Comparison of ENCODE assay signal across 7 mouse cellular contexts in the genomic region with DNA sequence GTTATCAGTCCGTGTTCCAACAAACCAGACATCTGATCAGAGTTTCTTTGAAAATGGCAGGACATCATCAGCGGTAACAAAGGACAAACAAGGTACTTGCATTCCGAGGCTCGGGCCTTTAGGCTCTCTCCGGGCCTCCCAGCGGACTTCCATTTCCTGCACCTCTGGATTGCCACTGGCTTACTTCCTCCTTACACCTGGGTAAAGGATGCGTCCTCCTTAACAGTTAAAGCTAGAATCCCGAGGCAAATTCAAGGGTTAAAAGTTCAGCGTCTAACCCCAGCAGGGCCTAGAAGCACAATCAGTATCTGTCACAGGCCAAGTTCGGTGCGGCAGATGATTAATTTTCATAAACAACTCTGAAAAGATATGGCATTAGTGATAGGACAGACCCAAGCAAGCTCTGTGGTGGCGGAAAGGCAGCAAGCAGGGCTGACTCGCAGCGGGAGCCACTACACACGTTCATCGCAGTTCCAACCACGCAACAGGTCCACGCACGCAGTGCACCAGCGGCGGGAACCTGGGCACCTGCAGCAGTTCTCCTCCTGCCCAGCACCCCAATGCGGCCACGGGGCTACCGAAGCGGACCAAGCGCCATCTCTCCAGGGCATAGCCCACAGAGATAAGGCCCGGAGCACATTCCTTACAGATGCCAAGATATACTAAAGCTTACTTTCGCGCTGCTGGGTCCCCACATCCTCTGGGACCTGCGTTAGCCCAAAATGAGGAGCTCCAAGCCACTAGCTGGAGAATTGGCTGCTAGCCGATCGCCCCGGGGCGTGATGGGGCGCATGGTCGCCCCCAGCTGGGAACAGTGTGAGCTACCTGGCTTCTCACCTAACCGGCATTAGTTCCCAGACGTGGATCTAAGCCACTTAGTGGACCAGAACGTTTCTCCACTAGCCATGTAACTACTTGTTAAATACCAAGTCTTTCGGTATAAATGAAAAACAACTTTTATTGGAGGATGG. TPM values are rescaled to one million over a fixed set of nuclear protein-coding genes. Genes with fewer than 3 reads are reported as not detected.
DNase-seq lines count a peak whose midpoint lies in the region; ATAC-seq lines count a peak whose summit lies in the region.

No protein-coding gene starts in this region.

- H3K9ac ChIP-seq in embryonic facial prominence, embryonic 15.5 days: peak overlapping the region; percentile 71

- DNase-seq in ES-CJ7 (ENCODE audit: low read depth, low spot score): peak; percentile 64
- DNase-seq in adrenal gland, postnatal 36 days: peak; percentile 35 to 65
- DNase-seq in heart, postnatal 4 days: peak; percentile 66
- DNase-seq in layer of hippocampus, postnatal 14 days (ENCODE audit: low spot score in 2 of 2): peak; percentile 22 to 27
- peak; percentile 37 for DNase-seq in right cerebral cortex, postnatal 4 days

- peak overlapping the region; percentile 83 for H3K4me3 ChIP-seq in embryonic facial prominence, embryonic 15.5 days (replicated peaks)
- peak overlapping the region; percentile 100 for H3K4me3 ChIP-seq in megakaryocyte, embryonic 14.5 days (replicated peaks)

- peaks cover 25% of the 10 kb centered on the region for H3K4me1 ChIP-seq in embryonic facial prominence, embryonic 15.5 days
- peaks cover 27% of the 10 kb centered on the region for H3K4me1 ChIP-seq in megakaryocyte, embryonic 14.5 days

- ATAC-seq in embryonic facial prominence, embryonic 15.5 days (ENCODE audit: insufficient number of reproducible peaks, low FRiP score, low TSS enrichment, low read depth): 0 out of 2 replicates have a peak, but pooled peaks have one; percentile 40

- no peaks in the 10 kb centered on the region for H3K9me3 ChIP-seq in embryonic facial prominence, embryonic 15.5 days (replicated peaks)
- H3K9me3 ChIP-seq in megakaryocyte, embryonic 14.5 days: no peaks in the 10 kb centered on the region

- no peaks in the 10 kb centered on the region for H3K36me3 ChIP-seq in embryonic facial prominence, embryonic 15.5 days
- no peaks in the 10 kb centered on the region for H3K36me3 ChIP-seq in megakaryocyte, embryonic 14.5 days (replicated peaks; ENCODE audit: low read length)

- H3K4me2 ChIP-seq in embryonic facial prominence, embryonic 15.5 days (replicated peaks): peak overlapping the region; percentile 97

- H3K27ac ChIP-seq in embryonic facial prominence, embryonic 15.5 days (replicated peaks): peak overlapping the region; percentile 88

- WGBS in embryonic facial prominence, embryonic 15.5 days: under 1% methylated on average over 40 of the region's 40 CpGs

- H3K27me3 ChIP-seq in embryonic facial prominence, embryonic 15.5 days: no peaks in the 10 kb centered on the region
- H3K27me3 ChIP-seq in megakaryocyte, embryonic 14.5 days (replicated peaks): peaks cover 37% of the 10 kb centered on the region

RNA-seq across cellular contexts. Expression of gene Lrrc1, which starts 1.0 kb away (rescaled TPM):
- total RNA-seq in adrenal gland, postnatal 36 days (2021): 10 to 100 TPM; 12.8 to 15.1 TPM
- 17.5 and 19.5 TPM in 2 replicates for polyA plus RNA-seq in embryonic facial prominence, embryonic 15.5 days (2015; fragmentation: Nextera tagmentation; extraction: Ambion mirVana)
- 10 to 100 TPM; 42.3 to 45.2 TPM for total RNA-seq in heart, postnatal 4 days (2021)
- 1 to 10 TPM; 7.3 to 7.8 TPM for total RNA-seq in layer of hippocampus, postnatal 14 days (2021)
- polyA plus RNA-seq in megakaryocyte, embryonic 14.5 days (2012; ENCODE audit: insufficient read depth, low replicate concordance): 2.5 and 9.3 TPM in 2 replicates

Comparison
In these comparisons a context has a peak if more than half of its experiments do, and no peak if none do; other contexts are left out.
1. Peak in every context shown above with its lines: DNase-seq, ATAC-seq, H3K4me3 ChIP-seq and H3K27ac ChIP-seq.